Mouse (Mus musculus): Measurements from ENCODE around the gene H2afx.
"Not testable (repeated sequence)": the region's sequence is repeated elsewhere in the genome, so short reads cannot be mapped to it uniquely, and the experiment has no call there.

DNA sequence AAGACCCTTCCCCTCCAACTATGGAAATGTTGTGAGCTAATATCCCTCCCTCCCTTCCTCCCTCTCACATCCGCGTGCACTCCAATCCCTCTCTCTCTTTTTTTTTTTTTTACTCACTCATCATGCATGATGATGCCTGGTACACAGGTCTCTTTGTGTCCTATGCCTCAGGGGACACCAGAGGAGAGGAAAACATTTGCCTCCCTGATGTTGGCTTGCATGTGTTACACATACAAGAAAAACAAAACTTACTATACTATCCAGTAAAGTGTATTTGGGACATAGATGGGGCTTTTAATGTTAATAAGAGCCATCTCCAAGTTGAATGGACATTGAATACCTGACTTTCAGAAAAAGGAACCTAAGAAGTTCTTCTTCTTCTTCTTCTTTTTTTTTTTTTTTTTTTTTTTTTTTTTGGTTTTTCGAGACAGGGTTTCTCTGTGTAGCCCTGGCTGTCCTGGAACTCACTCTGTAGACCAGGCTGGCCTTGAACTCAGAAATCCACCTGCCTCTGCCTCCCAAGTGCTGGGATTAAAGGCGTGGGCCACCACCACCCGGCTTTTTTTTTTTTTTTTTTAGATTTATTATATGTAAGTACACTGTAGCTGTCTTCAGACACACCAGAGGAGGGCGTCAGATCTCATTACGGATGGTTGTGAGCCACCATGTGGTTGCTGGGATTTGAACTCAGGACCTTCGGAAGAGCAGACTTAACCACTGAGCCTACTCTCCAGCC, 9.3 kb upstream of the H2afx start:
- TF ChIP-seq CTCF (IDR thresholded peaks at IDR 0.05; ENCODE audit: low read depth); EP300 (optimal IDR thresholded peaks at IDR 0.05): not testable (repeated sequence)

Measured in stomach, postnatal 0 days (tissue).